Comparison of ENCODE assay signal across 7 mouse cellular contexts in genomic region chr5:124861463-124861862, GRCm38 (mm10). TPM values are rescaled to one million over a fixed set of nuclear protein-coding genes. Genes with fewer than 3 reads are reported as not detected.
DNase-seq lines count a peak whose midpoint lies in the region; ATAC-seq and TF ChIP-seq lines count a peak whose summit lies in the region.

No protein-coding gene starts in this region.

- no peak for TF ChIP-seq CTCF in kidney, postnatal 0 days (IDR thresholded peaks at IDR 0.05; ENCODE audit: low read depth)

- peak overlapping the region; percentile 90 for H3K4me3 ChIP-seq in heart, embryonic 11.5 days (ENCODE audit: low read depth, low read length)
- H3K4me3 ChIP-seq in kidney, postnatal 0 days (replicated peaks; ENCODE audit: low read depth, low read length): peak overlapping the region; percentile 94

- peak overlapping the region; percentile 50; the same call in 1 of the 2 replicates for H3K27ac ChIP-seq in heart, embryonic 11.5 days (ENCODE audit: low read depth, low read length)
- no peak overlapping the region for H3K27ac ChIP-seq in kidney, postnatal 0 days

- ATAC-seq in heart, embryonic 11.5 days (replicated peaks; ENCODE audit: insufficient number of reproducible peaks, low FRiP score, low TSS enrichment): no peak
- ATAC-seq in kidney, postnatal 0 days (replicated peaks; ENCODE audit: low FRiP score, low read depth): no peak

- no peaks in the 10 kb centered on the region for H3K36me3 ChIP-seq in heart, embryonic 11.5 days (ENCODE audit: control insufficient read depth, insufficient read depth, low read length)
- no peaks in the 10 kb centered on the region for H3K36me3 ChIP-seq in kidney, postnatal 0 days (ENCODE audit: insufficient read depth, low read length)

- peaks cover 32% of the 10 kb centered on the region for H3K27me3 ChIP-seq in heart, embryonic 11.5 days (ENCODE audit: control insufficient read depth, insufficient read depth, low read length)
- no peaks in the 10 kb centered on the region for H3K27me3 ChIP-seq in kidney, postnatal 0 days (ENCODE audit: insufficient read depth, low read length)

- peak; percentile 57 for DNase-seq in 3134 (ENCODE audit: extremely low read depth, insufficient read length, low spot score)
- DNase-seq in CD4-positive, CD25-positive, alpha-beta regulatory T cell, adult 2 months (ENCODE audit: low read depth, low spot score): peak; percentile 70
- peak; percentile 80 for DNase-seq in cerebellum, adult 9-11 months
- no peak for DNase-seq in kidney, postnatal 0 days (ENCODE audit: low spot score)
- DNase-seq in lung, postnatal 10 days: peak; percentile 15
- peak; percentile 3 to 4 for DNase-seq in spleen, postnatal 36 days (ENCODE audit: low spot score in 2 of 2)

- H3K9ac ChIP-seq in heart, embryonic 11.5 days (ENCODE audit: low read depth, low read length): peak overlapping the region; percentile 67
- H3K9ac ChIP-seq in kidney, postnatal 0 days (ENCODE audit: low read depth, low read length): peak overlapping the region; percentile 47

- no peaks in the 10 kb centered on the region for H3K9me3 ChIP-seq in heart, embryonic 11.5 days (replicated peaks; ENCODE audit: control insufficient read depth, low read length)
- H3K9me3 ChIP-seq in kidney, postnatal 0 days (replicated peaks; ENCODE audit: low read length): no peaks in the 10 kb centered on the region

- WGBS in heart, embryonic 11.5 days (ENCODE audit: insufficient replicate concordance): 1% methylated on average over 33 of the region's 33 CpGs
- WGBS in kidney, postnatal 0 days: 1% methylated on average over 33 of the region's 33 CpGs

- peak overlapping the region; percentile 99 for H3K4me2 ChIP-seq in heart, embryonic 11.5 days
- peak overlapping the region; percentile 74 for H3K4me2 ChIP-seq in kidney, postnatal 0 days (ENCODE audit: low read length)

- peaks cover 10% of the 10 kb centered on the region for H3K4me1 ChIP-seq in heart, embryonic 11.5 days (ENCODE audit: control insufficient read depth, insufficient read depth, low read length)
- H3K4me1 ChIP-seq in kidney, postnatal 0 days (replicated peaks; ENCODE audit: insufficient read depth, low read length): peaks cover 9% of the 10 kb centered on the region; the same call in 1 of the 2 replicates

RNA-seq across cellular contexts. Expression of gene Ccdc92, which starts 0.8 kb away (rescaled TPM):
- polyA plus RNA-seq in heart, embryonic 11.5 days (2014; fragmentation: Nextera tagmentation; extraction: Ambion mirVana): 5.3 and 5.8 TPM in 2 replicates
- 6.6 and 7.8 TPM in 2 replicates for polyA plus RNA-seq in kidney, postnatal 0 days (2015; fragmentation: Nextera tagmentation; extraction: Ambion mirVana)

RNA-seq across cellular contexts. Expression of gene Zfp664, which starts 1.0 kb away (rescaled TPM):
- 54.9 and 63.8 TPM in 2 replicates for polyA plus RNA-seq in heart, embryonic 11.5 days (2014; fragmentation: Nextera tagmentation; extraction: Ambion mirVana)
- 92.8 and 93.8 TPM in 2 replicates for polyA plus RNA-seq in kidney, postnatal 0 days (2015; fragmentation: Nextera tagmentation; extraction: Ambion mirVana)
